In the genomic region with DNA sequence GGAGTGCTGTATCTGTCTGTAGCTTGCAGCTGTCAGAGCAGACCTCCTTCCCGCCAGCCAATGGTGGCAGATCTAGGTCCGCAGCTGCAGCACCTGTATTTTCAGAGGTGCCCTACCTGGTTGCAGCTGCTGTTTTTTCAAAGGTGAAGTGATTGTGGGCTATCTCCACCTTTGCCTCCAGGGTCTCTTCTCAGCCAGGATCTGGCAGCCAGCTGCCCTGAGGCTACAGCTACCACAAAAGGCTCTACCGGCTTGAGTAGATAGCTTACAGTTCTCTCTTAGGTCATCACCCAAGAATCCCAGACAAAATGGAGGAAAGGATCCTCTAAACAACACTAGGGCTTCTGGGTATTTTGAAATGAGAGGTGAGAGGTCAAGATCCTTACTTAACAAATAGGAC, we compare ENCODE assay signal across 23 mouse cellular contexts. TPM values are rescaled to one million over a fixed set of nuclear protein-coding genes. Genes with fewer than 3 reads are reported as not detected.
A peak's percentile ranks its signal among the peaks of the same experiment; 100 is the strongest.
DNase-seq lines count a peak whose midpoint lies in the region; ATAC-seq and TF ChIP-seq lines count a peak whose summit lies in the region.
"Had no signal": no experiment of that assay in that cellular context is flagged by ENCODE, and none has a peak within 500 bp of the region (broad histone marks: within the 10 kb centered on the region; RNA-seq: fewer than 3 reads in every experiment).

No protein-coding gene starts in this region.

- H3K4me3 ChIP-seq in heart, embryonic 12.5 days = no peak overlapping the region
- no peak overlapping the region for H3K4me3 ChIP-seq in ES-E14 (ENCODE audit: insufficient read depth in 1 of 2, low read depth in 1 of 2, low read length in 2 of 2, poor library complexity in 1 of 2, severe bottlenecking in 1 of 2)
- H3K4me3 ChIP-seq: embryonic facial prominence, embryonic 10.5 days; embryonic facial prominence, embryonic 12.5 days; forebrain, embryonic 13.5 days; forebrain, embryonic 15.5 days had no signal

- H3K4me1 ChIP-seq in heart, embryonic 12.5 days (replicated peaks) = peaks cover 5% of the 10 kb centered on the region; the same call in 1 of the 2 replicates
- H3K4me1 ChIP-seq in ES-E14 (ENCODE audit: control insufficient read depth in 2 of 2, insufficient read depth in 2 of 2, low read length in 2 of 2, poor library complexity in 1 of 2) = 0 out of 4 replicates have a peak, but pooled peaks cover 0 to 3% of the 10 kb centered on the region in 2 experiments
- H3K4me1 ChIP-seq: embryonic facial prominence, embryonic 10.5 days; embryonic facial prominence, embryonic 12.5 days; forebrain, embryonic 13.5 days; forebrain, embryonic 15.5 days had no signal

- no peak overlapping the region for H3K9ac ChIP-seq in heart, embryonic 12.5 days
- no peak overlapping the region for H3K9ac ChIP-seq in ES-E14 (ENCODE audit: insufficient read depth, low read depth, low read length, poor library complexity, severe bottlenecking)
- H3K9ac ChIP-seq: embryonic facial prominence, embryonic 12.5 days; forebrain, embryonic 13.5 days; forebrain, embryonic 15.5 days; forebrain, postnatal 0 days had no signal

- no peaks in the 10 kb centered on the region for H3K9me3 ChIP-seq in heart, embryonic 12.5 days (replicated peaks)
- no peaks in the 10 kb centered on the region for H3K9me3 ChIP-seq in ES-E14 (ENCODE audit: control insufficient read depth, insufficient read depth, low read depth, low read length)
- H3K9me3 ChIP-seq: embryonic facial prominence, embryonic 10.5 days; embryonic facial prominence, embryonic 12.5 days; forebrain, embryonic 13.5 days; forebrain, embryonic 15.5 days had no signal

- peak; percentile 77 for DNase-seq in heart, adult 11 months
- DNase-seq in ES-E14 (ENCODE audit: low read depth, low spot score) = peak; percentile 50
- peak; percentile 63 for DNase-seq in ZHBTc4 (ENCODE audit: low read depth, low spot score)
- no peak for DNase-seq in right cerebral cortex, postnatal 25 days
- DNase-seq in cerebellum, adult 9-10 months = no peak
- DNase-seq: adrenal gland, adult 8-10 months; adrenal gland, postnatal 14 days; adrenal gland, postnatal 36 days; B cell, adult 2 months; cerebellum, adult 11 months; cerebellum, adult 18-20 months; cerebellum, adult 8-10 months; cerebellum, postnatal 10 days; cerebellum, postnatal 25 days; forebrain, postnatal 0 days had no signal

- ATAC-seq in heart, embryonic 12.5 days (ENCODE audit: insufficient number of reproducible peaks, low FRiP score) = no peak
- ATAC-seq in megakaryocyte progenitor cell, adult 5-6 weeks (replicated peaks; ENCODE audit: poor library complexity) = no peak
- ATAC-seq: CD4-positive, CD25-positive, alpha-beta regulatory T cell, adult 4 months; forebrain, embryonic 13.5 days; forebrain, embryonic 15.5 days; forebrain, postnatal 0 days had no signal

- no peak overlapping the region for H3K27ac ChIP-seq in heart, embryonic 12.5 days (ENCODE audit: poor library complexity, severe bottlenecking)
- 0 out of 2 replicates have a peak overlapping the region, but pooled peaks have one; percentile 7 for H3K27ac ChIP-seq in ES-E14 (ENCODE audit: insufficient read depth, low read depth, low read length, poor library complexity, severe bottlenecking)
- H3K27ac ChIP-seq: embryonic facial prominence, embryonic 10.5 days; embryonic facial prominence, embryonic 12.5 days; forebrain, embryonic 13.5 days; forebrain, embryonic 15.5 days had no signal

- in situ Hi-C loops in ES-E14 (cut with MboI; ENCODE audit: low sequenced_read_pairs in 2 of 2, unreplicated experiment in 2 of 2) = no loop called here

- no peak overlapping the region for H3K4me2 ChIP-seq in heart, embryonic 12.5 days
- H3K4me2 ChIP-seq: embryonic facial prominence, embryonic 12.5 days; forebrain, embryonic 13.5 days; forebrain, embryonic 15.5 days had no signal

- WGBS in heart, embryonic 12.5 days = 64% methylated on average over 3 of the region's 3 CpGs

- H3K36me3 ChIP-seq in heart, embryonic 12.5 days = no peaks in the 10 kb centered on the region
- H3K36me3 ChIP-seq in ES-E14 (ENCODE audit: control insufficient read depth, insufficient read depth, low read length, poor library complexity, severe bottlenecking) = no peaks in the 10 kb centered on the region
- H3K36me3 ChIP-seq: embryonic facial prominence, embryonic 10.5 days; embryonic facial prominence, embryonic 12.5 days; forebrain, embryonic 15.5 days had no signal

- H3K27me3 ChIP-seq in heart, embryonic 12.5 days (replicated peaks) = no peaks in the 10 kb centered on the region
- H3K27me3 ChIP-seq: CH12.LX; embryonic facial prominence, embryonic 12.5 days; forebrain, embryonic 13.5 days; forebrain, embryonic 15.5 days had no signal

TF ChIP-seq in ES-E14, 5 proteins besides CTCF, POLR2A, EP300 and RAD21:
- no peak for TF ChIP-seq HCFC1 (IDR thresholded peaks at IDR 0.05; ENCODE audit: borderline replicate concordance, insufficient read depth, low read length)
- TF ChIP-seq MAFK (IDR thresholded peaks at IDR 0.05; ENCODE audit: insufficient read depth, low read depth, low read length) = no peak
- TF ChIP-seq CHD2 (IDR thresholded peaks at IDR 0.05; ENCODE audit: low read depth, low read length) = no peak
- TF ChIP-seq ZC3H11A (IDR thresholded peaks at IDR 0.05; ENCODE audit: borderline replicate concordance, low read depth, low read length) = no peak

RNA-seq across cellular contexts. Expression of a gene that starts 50.4 kb away (rescaled TPM):
- 50.0 and 54.1 TPM in 2 replicates for polyA plus RNA-seq in heart, embryonic 12.5 days (2016; fragmentation: Nextera tagmentation; extraction: Ambion mirVana)
- 16.0 and 21.5 TPM in 2 replicates for total RNA-seq in ES-E14 (2012; rRNA removed)
- 71.8 and 81.7 TPM in 2 replicates for total RNA-seq in megakaryocyte progenitor cell, adult 5-6 weeks (2015)
- 58.1 and 70.2 TPM in 2 replicates for total RNA-seq in megakaryocyte progenitor cell, adult 5-6 weeks (2017)

Comparison
In these comparisons a context has a peak if more than half of its experiments do, and no peak if none do; other contexts are left out.
1. DNase-seq: peak in heart, adult 11 months (single experiment), ES-E14 (single experiment) and ZHBTc4 (single experiment); none in right cerebral cortex, postnatal 25 days (single experiment) and cerebellum, adult 9-10 months (single experiment).